Mouse (Mus musculus): ENCODE measurements at regions not wholly inside any gene's neighbourhood (a gene's known extent, or its start where the extent isn't known, plus 50 kb on each side); places are given as distances from the start of the nearest gene placed in this dataset.

DNA sequence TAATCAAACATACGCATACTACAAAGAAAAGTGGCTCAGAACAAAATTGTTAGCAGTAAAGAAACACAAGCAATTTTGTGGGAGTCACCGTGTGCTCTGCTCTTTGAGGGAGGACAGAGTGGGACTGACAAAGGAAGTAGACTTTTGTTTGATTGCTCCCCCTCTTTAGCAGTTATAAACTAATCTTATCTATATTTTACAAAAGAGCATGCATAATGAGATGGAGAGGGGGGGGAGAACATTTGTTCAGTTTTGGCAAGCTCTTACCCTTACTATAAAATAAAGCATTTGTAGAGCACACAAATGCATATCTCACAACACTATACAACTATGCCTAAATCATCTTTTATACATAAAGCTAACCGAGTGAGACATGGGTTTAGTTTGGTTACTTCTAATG, 332.9 kb downstream of the Tex13c3 start:
- TF ChIP-seq MAX (IDR thresholded peaks at IDR 0.05; ENCODE audit: low read depth) (no peak), CEBPB (IDR thresholded peaks at IDR 0.05; ENCODE audit: insufficient read depth, poor library complexity, severe bottlenecking) (no peak), MYOG (IDR thresholded peaks at IDR 0.05; ENCODE audit: control insufficient read depth in 1 of 3, insufficient read depth in 1 of 3, insufficient read length in 2 of 3, low read depth in 2 of 3) (no peak)
